Mouse (Mus musculus) lung, postnatal 0 days (tissue): Measurements from ENCODE around the gene Impdh2. TPM values are rescaled to one million over a fixed set of nuclear protein-coding genes. Genes with fewer than 3 reads are reported as not detected.
A peak's percentile ranks its signal among the peaks of the same experiment; 100 is the strongest.

Experiments used
- ATAC-seq: fragments of 200-750 bp; cut with Nextera tagmentation; 2 replicates; pipeline ENCODE4 v1.8.0; 2017; ENCODE audit warnings: moderate library complexity
- DNase-seq: peaks from one replicate; pipeline ENCODE4 v3.0.0-alpha.2; 2016; ENCODE audit warnings: low spot score
- H3K27ac ChIP-seq: fragments of 300-500 bp; sonication (generic); 2 replicates; pipeline ENCODE4 v1.5.1; 2014; ENCODE audit warnings: antibody characterized with exemption, mild to moderate bottlenecking, low read length, mixed read lengths
- H3K27me3 ChIP-seq: fragments of 300-500 bp; sonication (generic); replicated peaks from 2 replicates; pipeline ENCODE4 v1.6.1; 2014; ENCODE audit warnings: low read length, mixed read lengths; ENCODE audit not compliant: insufficient read depth
- H3K36me3 ChIP-seq: fragments of 300-500 bp; sonication (generic); 2 replicates; pipeline ENCODE4 v1.6.1; 2014; ENCODE audit warnings: low read length, mixed read lengths; ENCODE audit not compliant: insufficient read depth
- H3K4me1 ChIP-seq: fragments of 300-500 bp; sonication (generic); 2 replicates; pipeline ENCODE4 v1.6.1; 2014; ENCODE audit warnings: antibody characterized with exemption, low read depth, low read length, mixed read lengths; ENCODE audit not compliant: insufficient read depth
- H3K4me2 ChIP-seq: fragments of 300-500 bp; sonication (generic); replicated peaks from 2 replicates; pipeline ENCODE4 v1.6.1; 2014; ENCODE audit warnings: low read depth, mild to moderate bottlenecking, low read length, moderate library complexity, mixed read lengths
- H3K4me3 ChIP-seq: fragments of 300-500 bp; sonication (generic); 2 replicates; pipeline ENCODE4 v1.5.1; 2014; ENCODE audit warnings: low read depth, low read length
- H3K9ac ChIP-seq: fragments of 300-500 bp; sonication (generic); replicated peaks from 2 replicates; pipeline ENCODE4 v1.6.1; 2014; ENCODE audit warnings: low read depth, mild to moderate bottlenecking
- H3K9me3 ChIP-seq: fragments of 300-500 bp; sonication (generic); 2 replicates; pipeline ENCODE4 v1.6.1; 2016; ENCODE audit warnings: low read length, mixed read lengths
- CTCF ChIP-seq: IDR thresholded peaks from 2 replicates; pipeline ENCODE4 v1.5.1; 2016; ENCODE audit warnings: antibody characterized with exemption, mild to moderate bottlenecking
- EP300 ChIP-seq: IDR thresholded peaks from 2 replicates; pipeline ENCODE4 v1.6.1; 2016; ENCODE audit warnings: antibody characterized with exemption, mild to moderate bottlenecking, control low read depth
- WGBS: fragments of 180-500 bp; shearing (Covaris S2); extraction: QIAGEN DNeasy Blood & Tissue Kit; methylation state at CpG from one replicate; pipeline ENCODE4 v1.1.7; 2014; 5-methylcytosine and 5-hydroxymethylcytosine counted together
- polyA plus RNA-seq: library from polyadenylated mRNA; unstranded; fragments of >200 nt; fragmentation: Nextera tagmentation; extraction: Ambion mirVana; gene quantifications from 2 replicates; pipeline ENCODE4 v1.2.1, GENCODE M21; 2015

Gene Impdh2
- polyA plus RNA-seq, 1 experiment from 2014 or later: 56.2 TPM

- H3K4me3 ChIP-seq: no peak overlapping the region
- no peak overlapping the region for H3K9ac ChIP-seq
- peak; percentile 66 for DNase-seq
- no peak overlapping the region for H3K4me2 ChIP-seq
- WGBS: 57% methylated on average over 26 of the region's 26 CpGs
- no peak overlapping the region for H3K27ac ChIP-seq
- H3K27me3 ChIP-seq: no peaks in the 10 kb centered on the region
- ATAC-seq: no peak
- H3K9me3 ChIP-seq: no peaks in the 10 kb centered on the region
- TF ChIP-seq CTCF (peak; percentile 74), EP300 (no peak)
- peaks cover 11% of the 10 kb centered on the region for H3K36me3 ChIP-seq
- peaks cover 6% of the 10 kb centered on the region; the same call in 1 of the 2 replicates for H3K4me1 ChIP-seq
Measured at GRCm38 (mm10) chr9:108573774-108574690, 13.9 kb downstream of the Impdh2 start.

DNA sequence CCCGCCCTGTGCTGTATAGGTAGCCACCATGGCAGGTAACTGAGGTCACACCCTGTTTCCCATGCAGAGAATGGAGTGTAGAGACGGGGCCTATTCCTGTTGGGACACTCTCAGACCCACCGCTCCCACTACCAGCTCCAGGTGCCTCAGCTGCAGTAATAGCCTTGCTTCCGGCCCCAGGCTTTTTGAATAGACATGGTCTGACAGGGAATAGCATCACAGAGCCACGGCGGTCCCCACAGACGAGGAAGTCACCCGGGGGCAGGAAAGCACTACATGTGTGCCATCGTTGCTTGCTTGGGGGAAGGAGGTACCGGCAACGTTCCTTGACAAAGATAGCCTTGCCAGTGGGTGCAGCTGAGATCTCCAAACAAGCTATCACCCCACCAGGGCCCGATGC is 14.8 kb downstream of the Impdh2 start:
- ATAC-seq: no peak
- Histone ChIP-seq H3K9me3 (no peaks in the 10 kb centered on the region), H3K9ac (no peak overlapping the region), H3K36me3 (peaks cover 11% of the 10 kb centered on the region), H3K4me1 (peaks cover 6% of the 10 kb centered on the region; the same call in 1 of the 2 replicates), H3K4me3 (no peak overlapping the region), H3K27ac (no peak overlapping the region), H3K4me2 (no peak overlapping the region), H3K27me3 (no peaks in the 10 kb centered on the region)
- WGBS: 86% methylated on average over 12 of the region's 12 CpGs
- no peak for DNase-seq
- TF ChIP-seq EP300: no peak

DNA sequence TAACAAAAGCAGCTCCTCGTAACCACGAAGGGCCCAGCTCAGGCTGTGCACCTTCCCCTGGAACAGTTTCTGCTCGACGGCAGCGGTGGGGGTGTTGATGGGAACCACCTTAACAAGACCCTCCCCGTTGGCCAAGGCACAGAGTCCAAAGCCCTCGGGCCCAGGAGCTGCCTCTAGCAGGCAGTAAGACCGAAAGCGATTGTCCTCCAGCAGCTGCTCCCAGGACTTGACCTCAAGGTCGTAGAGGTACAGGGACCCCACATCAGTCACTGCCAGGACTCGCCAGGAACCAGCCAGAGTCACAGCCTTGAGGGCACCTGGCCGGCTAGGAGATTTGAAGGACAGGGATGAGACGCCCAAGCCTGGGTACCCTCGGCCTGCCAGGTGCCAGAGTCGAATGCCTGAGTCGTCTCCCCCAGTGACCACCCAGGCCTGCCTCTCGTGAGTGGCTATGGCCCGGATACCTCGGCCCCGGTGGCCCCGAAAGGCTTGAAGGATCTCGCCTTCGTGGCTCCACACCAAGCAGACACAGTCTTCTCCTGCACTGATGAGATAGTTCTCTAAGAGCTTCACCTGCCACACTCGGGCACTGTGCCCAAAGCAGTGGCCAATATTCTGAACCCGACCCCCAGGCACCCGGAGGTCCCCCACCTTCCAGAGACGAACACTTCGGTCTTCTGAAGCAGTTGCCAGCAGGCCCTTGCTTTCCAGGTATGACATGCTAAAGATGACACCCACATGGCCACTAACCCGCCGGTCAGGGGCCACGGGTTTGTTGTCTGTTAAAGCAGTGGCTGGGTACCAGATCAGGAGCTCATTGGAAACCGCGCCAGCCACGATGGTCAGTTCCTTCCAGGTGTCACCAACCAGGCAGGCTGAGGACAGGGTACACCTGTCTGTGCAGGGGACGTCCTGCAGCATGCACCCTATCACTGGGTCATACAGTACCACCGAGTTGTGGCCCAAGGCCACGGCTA is 15.5 kb downstream of the Impdh2 start:
- ATAC-seq (no peak), DNase-seq (no peak)
- no peaks in the 10 kb centered on the region for H3K27me3 ChIP-seq
- H3K4me1 ChIP-seq: 0 out of 2 replicates have a peak, but pooled peaks cover 6% of the 10 kb centered on the region
- H3K4me3 ChIP-seq: no peak overlapping the region
- H3K9me3 ChIP-seq: no peaks in the 10 kb centered on the region
- peaks cover 11% of the 10 kb centered on the region for H3K36me3 ChIP-seq
- no peak overlapping the region for H3K27ac ChIP-seq
- WGBS: 77% methylated on average over 37 of the region's 37 CpGs
- H3K4me2 ChIP-seq: no peak overlapping the region
- no peak overlapping the region for H3K9ac ChIP-seq
- TF ChIP-seq CTCF (no peak), EP300 (no peak)

GRCm38 (mm10) chr9:108577025-108577424 is 16.9 kb downstream of the Impdh2 start:
- ATAC-seq (no peak), DNase-seq (no peak)
- Histone ChIP-seq H3K9ac (no peak overlapping the region), H3K27me3 (no peaks in the 10 kb centered on the region), H3K4me2 (peak overlapping the region; percentile 95; the same call in 1 of the 2 replicates), H3K27ac (no peak overlapping the region), H3K9me3 (no peaks in the 10 kb centered on the region), H3K4me3 (no peak overlapping the region), H3K4me1 (0 out of 2 replicates have a peak, but pooled peaks cover 6% of the 10 kb centered on the region), H3K36me3 (peaks cover 5% of the 10 kb centered on the region)
- 49% methylated on average over 6 of the region's 6 CpGs for WGBS
- TF ChIP-seq CTCF (no peak), EP300 (no peak)

DNA sequence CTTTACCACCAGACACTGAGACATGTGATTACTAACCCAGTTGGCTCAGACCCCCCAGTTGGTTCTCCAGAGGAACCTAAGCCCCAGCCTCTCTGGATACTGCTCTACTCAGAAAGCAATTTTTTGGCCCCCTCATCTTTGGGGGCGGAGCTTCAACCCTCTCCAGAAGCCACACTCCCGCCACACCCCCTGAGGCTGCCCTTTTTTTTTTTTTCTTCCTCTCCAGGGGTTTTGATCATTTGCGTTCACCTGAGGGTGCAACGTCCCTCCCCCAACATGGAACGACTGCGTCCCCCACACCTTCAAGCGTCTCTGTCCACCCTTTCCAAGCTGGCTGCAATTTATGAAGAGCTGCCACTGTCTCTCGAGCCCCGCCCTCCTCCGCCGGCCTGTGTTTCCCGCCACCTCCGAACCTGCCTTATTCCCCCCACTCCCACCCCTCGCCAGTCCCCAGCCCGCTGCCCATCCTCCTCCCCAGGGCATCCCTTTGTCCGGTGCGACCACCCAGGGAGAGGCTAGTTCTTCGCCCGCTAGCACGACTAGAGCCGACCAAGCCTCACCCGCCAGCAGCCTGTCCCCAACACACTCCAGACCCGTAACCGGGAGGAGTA is 18.0 kb downstream of the Impdh2 start:
- no peaks in the 10 kb centered on the region; the same call in 1 of the 2 replicates for H3K36me3 ChIP-seq
- ATAC-seq: peak; percentile 36
- no peaks in the 10 kb centered on the region for H3K27me3 ChIP-seq
- H3K9me3 ChIP-seq: no peaks in the 10 kb centered on the region
- 0 out of 2 replicates have a peak, but pooled peaks cover 6% of the 10 kb centered on the region for H3K4me1 ChIP-seq
- H3K4me2 ChIP-seq: peak overlapping the region; percentile 95
- DNase-seq: peak; percentile 74
- peak overlapping the region; percentile 75 for H3K4me3 ChIP-seq
- TF ChIP-seq CTCF (no peak), EP300 (no peak; the same call in 1 of the 2 replicates)
- WGBS: 1% methylated on average over 24 of the region's 24 CpGs
- peak overlapping the region; percentile 90 for H3K27ac ChIP-seq
- H3K9ac ChIP-seq: peak overlapping the region; percentile 55
